Mouse (Mus musculus): Measurements from ENCODE around the gene Cript.
"Not testable (repeated sequence)": the region's sequence is repeated elsewhere in the genome, so short reads cannot be mapped to it uniquely, and the experiment has no call there.

The Cript gene

DNA sequence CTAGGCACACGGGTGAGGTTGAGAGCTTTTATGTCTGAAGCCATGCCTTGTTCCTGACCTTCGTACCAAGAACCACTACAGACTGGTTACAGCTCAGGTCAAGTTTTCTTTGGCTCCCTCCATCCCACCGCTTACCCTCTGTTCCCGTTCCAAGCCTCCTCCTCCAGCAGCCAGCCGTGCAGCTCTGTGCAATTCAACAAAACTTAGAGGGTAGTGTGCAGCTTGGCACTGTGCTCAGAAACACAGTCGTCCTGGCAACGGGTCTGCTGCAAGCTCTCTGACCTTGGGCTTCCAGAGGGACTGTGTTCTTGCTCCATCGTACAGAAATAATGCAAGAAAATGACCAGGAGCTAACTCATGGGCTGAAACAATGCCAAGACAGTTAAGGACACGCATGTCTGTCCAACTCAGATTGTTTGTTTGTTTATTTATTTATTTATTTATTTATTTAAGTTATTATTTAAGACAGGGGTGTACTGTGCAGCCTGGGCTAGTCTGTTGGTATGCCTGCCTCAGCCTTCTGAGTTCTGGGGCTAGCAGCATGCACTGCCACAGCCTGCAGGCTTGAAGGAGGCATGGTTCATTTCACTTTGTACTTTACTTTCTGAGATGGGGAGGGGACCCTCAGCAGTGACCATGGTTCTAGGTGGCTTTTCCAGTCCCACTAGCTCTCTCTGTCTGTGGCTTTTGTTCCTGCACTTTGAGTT lies 25.3 kb downstream of the Cript start:
- peak; percentile 53 for DNase-seq (ENCODE audit: low spot score)

DNA sequence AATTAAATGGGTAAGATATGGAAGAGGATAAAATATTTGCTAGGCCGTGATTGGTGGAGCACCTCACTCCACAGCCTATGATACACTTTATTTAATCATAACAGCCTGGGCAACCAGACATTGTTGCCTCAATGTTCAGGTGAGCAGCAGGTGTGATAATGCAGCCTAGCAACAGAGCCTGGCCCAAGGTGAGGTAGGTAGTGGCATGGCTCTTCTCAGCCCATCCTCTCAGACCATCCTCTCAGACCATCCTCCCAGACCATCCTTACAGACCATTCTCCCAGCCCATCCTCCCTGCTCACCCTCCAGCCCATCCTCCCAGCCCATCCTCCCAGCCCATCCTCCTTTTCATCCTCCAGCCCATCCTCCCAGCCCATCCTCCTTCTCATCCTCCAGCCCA lies 26.3 kb downstream of the Cript start:
- DNase-seq (ENCODE audit: low spot score): peak; percentile 2

DNA sequence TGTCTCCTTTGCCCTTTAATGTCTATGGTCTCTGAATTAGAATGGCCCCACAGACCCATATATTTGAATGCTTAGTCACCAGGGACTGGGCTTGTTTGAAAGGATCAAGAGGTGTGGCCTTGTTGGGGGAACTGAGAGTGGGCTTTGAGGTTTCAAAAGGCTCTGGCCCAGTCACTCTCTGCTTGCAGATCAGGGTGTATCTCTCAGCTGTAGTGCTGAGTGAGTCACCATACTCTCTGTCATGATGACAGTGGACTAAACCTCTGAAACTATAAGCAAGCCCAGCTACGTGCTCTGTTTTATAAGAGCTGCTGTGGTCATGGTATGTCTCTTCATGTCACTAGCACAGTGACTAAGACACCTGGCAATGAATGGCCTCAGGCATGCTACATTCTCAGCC lies 27.1 kb downstream of the Cript start:
- DNase-seq (ENCODE audit: low spot score): no peak

DNA sequence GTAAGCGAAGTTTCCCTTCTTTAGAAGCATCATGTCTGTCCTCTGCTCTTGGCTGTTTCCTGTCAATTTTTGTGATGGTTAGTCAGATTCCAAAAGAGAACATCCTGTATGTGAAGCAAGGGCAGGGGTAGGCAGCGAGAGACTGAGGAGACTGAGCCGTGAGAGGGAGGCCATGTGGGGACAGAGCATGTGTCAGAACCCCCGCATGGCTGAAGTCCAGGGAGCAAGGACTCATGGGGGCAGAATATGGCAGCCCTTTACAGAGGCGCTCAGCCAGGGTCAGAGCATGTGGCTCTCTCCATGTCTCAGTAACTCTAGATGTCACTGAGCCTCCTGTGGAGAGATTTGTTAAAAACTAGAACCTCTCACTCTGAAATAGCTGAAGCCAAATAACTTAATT lies 28.6 kb downstream of the Cript start:
- DNase-seq (ENCODE audit: low spot score): peak; percentile 5

DNA sequence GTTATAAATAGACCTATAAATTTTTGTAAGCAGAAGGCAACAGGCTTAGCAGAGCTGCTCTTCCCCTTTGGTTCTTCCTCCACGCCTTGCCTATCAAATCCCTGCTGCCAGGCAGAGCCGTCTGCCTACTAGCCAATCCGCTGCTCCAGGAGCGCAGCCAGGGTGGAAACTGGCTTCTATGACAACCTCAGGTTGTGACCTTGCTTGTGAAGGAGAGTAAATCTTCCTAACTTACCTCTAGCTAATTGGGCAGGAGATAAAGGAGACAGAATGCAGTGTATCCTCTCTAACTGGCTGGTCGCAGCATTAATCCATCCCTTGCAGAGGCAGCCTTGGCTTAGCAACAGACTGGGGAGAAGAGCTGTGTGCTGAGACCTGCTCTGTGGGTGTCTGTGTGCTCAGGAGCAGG lies 29.7 kb downstream of the Cript start:
- peak; percentile 26 for DNase-seq (ENCODE audit: low spot score)

DNA sequence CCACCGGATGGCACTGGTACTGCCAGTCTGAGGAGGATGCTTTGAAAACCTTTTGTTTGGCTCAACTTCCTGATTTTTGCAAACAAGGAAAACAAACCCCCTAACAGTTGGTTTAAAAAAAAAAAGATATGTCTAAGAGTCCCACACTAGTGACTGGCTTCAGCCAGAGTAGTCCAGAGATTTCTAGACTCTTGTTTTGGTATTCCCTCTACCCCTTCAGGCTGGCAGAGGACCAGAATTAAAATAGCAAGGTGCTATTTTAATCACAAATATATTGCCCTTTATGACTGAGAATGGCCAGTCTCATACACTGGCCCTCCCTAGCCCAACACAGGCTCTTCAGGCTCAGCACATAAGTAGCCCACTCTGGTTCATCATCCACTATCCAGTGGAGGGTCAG lies 30.3 kb downstream of the Cript start:
- DNase-seq (ENCODE audit: low spot score): peak; percentile 1

DNA sequence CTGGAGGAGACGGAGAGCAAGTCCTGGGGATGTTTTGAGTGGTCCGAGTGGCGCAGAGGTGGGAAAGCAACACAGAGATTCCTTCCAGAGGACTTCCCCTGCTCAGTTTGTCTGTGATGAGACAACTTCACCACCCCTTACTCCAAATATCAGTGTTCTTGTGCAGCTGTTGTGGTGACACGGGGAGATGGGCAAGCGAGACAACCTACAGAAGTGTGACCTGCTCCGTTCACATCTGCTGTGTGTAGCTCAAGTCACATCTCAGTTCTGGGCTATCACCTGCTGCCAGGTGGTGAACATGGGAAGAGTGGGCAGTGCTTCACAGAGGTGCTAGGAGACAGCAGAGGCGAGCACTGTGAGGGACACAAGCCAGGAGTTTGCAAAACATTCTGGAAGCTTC lies 31.4 kb downstream of the Cript start:
- DNase-seq (ENCODE audit: low spot score): no peak

DNA sequence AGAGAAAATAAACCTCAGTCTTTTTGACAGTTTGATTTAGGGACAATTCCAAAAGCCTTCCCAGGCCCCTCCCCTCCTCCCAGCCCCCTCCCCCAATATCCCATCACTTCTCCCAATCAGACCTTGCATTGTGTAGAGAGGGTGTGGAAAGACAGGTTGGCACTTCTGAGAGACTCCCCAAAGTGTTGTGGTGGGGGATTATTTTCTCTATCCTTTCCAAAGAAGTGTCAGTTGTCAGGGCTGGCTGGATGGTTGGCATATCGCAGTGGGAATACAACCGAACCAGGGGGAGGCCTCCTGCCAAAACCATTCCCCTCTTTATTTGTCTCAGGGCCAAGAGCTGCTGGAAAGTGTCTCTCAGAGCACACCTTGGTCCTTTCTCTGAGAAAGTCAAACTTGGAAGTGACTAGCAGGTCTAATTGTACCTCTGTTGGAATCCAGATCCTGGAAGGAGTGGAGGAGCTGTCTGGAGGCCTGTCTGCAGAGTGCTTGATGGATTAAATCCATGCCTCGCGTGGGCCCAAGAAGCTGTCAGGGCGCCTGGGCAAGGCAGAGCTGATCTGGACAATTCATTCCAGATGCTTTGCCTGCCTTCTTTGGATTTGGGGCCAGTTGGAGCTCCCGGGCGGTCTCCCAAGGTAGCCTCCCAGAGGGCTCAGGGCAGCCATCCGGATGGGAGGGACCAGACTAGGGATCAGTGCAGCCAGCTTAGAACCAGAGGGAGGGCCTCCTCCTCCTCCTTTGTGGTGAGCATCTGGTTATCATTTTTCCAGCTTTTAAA lies 32.3 kb downstream of the Cript start:
- peak; percentile 23 for DNase-seq (ENCODE audit: low spot score)

DNA sequence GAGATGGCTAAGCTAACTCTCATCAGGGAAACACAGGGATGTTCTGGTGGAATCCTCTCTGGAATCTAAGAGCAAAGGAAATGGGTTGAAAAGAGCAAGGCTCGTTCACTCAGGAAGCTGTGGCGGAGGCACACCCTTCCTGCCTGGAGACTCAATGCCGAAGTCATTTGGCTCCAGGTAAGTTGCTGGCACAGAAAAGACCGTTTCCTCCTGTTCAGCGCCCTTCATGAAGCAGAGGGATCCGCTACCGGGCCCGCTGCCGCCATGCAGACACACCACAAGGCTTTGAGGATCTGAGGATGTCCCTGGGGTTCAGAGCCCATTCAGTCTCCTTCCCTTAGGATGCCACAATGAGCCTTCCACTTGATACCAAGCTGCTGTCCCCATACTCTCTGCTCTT lies 37.3 kb downstream of the Cript start:
- DNase-seq (ENCODE audit: low spot score): no peak

DNA sequence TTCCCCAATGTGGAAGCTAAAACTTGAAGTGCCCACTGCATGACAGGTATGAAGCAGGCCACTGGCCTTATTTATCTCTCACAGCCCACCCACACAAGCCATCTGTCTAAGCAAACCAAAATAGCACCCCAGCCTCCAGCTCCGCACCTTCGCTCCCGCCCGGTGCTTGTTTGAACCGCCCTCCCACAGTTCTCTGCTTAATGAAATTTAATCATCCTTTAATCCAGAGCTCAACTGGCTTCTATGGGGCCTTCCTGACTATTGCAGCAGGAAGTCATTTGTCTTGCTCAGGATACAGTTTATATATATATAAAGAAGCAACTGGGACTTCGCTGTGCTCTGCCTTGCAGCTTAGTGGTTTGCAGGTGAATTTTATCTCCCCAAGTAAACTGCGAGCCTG lies 38.1 kb downstream of the Cript start:
- no peak for DNase-seq (ENCODE audit: low spot score)

DNA sequence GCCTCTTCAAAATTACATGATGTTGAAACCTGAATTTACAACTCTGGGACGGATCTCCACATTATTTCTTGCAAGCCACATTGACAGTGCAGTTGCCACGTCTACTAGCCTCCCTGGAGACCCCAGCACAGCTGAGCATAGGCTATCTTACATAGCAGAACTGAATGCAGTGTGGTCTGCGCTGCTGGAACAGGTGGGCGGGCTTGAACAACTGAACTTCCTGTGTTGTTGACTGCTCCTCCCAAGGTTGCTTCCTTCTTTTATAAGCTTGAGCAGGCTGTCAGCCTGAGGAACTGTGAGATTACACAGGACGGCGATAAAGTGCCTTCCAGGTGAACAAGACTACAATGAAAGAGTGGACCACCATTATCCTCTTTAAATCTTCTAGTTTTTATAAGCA lies 38.6 kb downstream of the Cript start:
- DNase-seq (ENCODE audit: low spot score): no peak

DNA sequence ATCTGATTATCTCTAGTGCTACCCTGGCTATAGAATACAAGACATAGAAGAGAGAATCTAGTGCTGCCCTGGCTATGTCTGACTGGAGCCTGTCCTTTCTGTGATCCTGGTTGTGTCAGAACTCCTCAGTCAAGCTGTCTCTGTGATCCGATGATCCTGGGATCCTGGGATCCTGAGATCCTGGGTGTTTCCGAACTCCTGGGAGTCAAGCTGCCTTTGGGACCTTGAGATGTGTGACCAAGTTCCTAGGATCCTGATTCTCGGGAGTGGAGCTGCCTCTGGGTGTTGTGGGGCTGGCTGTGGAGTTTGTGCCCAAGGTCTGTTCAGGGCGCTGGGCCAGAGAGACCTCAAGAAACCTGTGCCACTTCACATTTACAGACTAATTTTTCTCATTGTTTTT lies 43.6 kb downstream of the Cript start:
- DNase-seq (ENCODE audit: low spot score): no peak

DNA sequence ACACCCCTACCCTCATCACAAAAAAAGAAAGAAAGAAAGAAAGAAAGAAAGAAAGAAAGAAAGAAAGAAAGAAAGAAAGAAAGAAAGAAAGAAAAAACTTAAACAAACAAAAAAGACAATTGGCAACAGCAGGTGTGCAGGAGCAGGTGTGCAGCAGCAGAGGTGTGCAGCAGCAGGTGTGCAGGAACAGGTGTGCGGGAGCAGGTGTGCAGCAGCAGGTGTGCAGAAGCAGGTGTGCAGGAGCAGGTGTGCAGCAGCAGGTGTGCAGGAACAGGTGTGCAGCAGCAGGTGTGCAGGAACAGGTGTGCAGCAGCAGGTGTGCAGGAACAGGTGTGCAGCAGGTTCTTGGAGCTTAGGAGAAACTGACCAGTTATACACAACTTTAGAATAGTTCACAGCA lies 46.8 kb downstream of the Cript start:
- not testable (repeated sequence) for DNase-seq (ENCODE audit: low spot score)

DNA sequence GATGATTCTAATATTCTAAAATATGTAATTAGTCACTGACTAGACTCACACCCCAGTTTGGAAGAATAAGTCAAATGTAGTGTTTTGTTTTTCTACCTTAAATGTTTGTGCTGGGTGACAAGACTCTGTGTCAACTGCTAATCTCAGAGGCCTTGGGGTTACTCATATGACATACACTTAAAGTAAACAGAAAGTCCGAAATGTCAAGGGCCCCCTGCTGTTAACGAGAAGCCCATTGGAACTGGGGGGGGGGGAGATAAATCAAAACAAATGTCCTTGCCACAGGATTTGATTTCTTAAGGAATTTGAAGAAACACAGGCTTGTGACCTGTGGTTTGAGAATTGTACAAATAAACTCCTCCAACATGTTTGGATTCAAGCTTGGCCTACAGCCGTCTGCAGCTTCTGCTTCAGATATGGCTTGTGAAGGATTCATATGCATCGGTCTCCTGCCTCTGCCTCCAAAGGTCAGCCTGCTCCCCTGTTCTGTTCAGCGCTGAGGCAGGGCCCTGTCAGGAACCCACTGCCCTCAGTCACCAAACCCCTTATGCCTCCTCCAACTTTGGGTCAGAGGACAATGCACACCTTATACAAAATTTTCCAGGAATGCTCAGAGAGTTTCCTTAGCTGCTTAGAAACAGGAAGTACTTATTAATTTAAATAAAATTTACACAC lies 47.6 kb downstream of the Cript start:
- no peak for DNase-seq (ENCODE audit: low spot score)

DNA sequence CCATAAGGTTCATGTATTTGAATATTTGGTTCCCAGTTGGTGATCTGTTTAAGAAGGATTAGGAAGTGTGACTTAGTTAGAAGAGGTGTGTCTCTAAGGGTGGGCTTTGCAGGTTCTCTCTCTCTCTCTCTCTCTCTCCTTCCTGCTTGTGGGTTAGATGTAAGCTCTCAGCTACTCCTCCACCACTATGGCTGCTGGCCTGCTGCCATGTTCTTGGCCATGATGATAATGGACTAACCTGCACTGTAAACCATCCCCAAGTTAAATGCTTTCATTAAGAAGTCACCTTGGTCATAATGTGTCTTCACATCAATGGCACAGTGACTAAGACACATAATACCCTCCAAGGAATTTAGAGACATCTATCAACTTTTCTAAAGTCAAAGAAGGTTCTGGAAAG lies 48.1 kb downstream of the Cript start:
- DNase-seq (ENCODE audit: low spot score): no peak

DNA sequence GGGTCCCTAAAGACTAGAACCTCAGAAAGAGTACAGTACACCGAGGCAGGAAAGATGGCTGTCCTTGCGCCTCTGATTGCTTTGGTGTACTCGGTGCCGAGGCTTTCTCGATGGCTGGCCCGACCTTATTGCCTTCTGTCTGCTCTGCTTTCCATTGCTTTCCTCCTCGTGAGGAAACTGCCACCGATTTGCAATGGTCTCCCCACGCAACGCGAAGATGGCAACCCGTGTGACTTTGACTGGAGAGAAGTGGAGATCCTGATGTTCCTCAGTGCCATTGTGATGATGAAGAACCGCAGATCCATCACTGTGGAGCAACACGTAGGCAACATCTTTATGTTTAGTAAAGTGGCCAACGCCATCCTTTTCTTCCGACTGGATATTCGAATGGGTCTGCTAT lies 52.9 kb downstream of the Cript start:
- not testable (repeated sequence) for DNase-seq (ENCODE audit: low spot score)

DNA sequence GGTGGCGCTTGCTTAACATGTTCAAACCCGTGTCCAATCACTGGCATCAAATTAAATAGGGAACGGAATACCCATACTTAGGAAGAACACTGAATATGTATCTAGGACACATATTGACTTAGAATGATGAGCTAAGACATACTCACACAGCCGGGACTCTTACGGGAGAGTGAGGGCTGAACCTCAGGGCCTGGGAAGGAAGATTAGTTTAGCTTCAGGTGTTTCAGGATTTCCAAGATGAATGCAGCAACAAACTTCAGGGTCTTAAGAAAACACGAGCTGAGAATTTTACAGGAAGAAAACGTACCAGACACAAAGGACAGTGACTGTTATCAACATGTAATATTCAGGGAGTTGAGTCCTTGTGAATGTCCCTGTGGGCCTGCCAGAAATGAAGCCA lies 55.4 kb downstream of the Cript start:
- no peak for DNase-seq (ENCODE audit: low spot score)

DNA sequence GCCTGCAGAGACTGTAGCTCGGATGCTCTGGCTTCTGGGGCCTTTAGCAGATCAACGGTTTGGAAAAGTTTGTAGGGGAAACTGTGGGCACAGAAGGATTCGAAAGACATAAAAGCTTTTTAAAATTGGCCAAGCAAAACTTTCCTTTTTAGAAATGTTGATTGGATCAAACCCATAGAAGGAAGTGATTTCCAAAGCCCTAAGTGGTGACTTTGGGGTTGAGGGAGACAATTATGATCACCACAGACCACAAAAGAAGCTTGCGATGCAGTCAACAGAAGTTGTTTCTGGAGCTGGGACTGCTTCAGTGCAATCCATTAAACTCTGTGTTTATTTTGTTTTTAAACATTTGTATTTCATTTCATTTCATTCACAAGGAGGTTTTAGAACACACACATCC lies 57.2 kb downstream of the Cript start:
- no peak for DNase-seq (ENCODE audit: low spot score)

DNA sequence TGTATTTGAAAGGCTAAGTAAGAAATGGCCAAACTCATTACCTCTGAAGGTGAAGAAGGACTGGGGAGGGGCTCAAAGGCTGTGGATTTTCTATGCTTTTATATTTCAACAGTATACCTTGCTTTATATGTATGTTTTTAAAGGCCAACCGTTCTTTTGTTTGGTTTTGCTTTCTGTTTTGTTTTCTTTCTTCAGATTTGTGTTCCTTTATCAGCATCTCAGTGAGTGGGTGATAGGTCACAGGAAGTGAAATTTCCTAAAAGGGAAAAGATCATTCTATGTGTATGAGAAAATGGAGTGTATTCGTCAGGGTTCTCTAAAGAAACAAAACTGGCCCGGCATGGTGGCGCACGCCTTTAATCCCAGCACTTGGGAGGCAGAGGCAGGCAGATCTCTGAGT lies 58.3 kb downstream of the Cript start:
- no peak for DNase-seq (ENCODE audit: low spot score)
